Comparison of ENCODE assay signal across 8 mouse cellular contexts in the genomic region with DNA sequence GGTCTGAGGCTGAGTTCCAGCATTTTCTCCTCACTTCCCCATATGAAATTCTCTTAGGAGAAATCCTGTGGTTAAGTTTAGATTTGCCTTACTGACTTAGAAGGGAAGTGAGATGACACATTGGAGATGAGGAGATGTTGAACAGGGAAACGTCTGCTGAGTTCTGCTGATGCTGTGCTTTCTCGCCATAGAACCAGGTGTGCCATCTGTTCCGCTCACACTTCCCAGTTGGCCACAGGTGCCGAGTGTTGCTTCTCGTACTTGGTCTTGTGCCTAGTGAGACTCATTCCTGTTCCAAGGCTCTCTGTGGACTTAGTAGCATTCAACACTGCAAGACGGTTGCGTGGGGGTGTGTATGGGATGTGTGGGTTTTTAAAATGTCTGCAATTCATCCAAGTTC. TPM values are rescaled to one million over a fixed set of nuclear protein-coding genes. Genes with fewer than 3 reads are reported as not detected.
DNase-seq lines count a peak whose midpoint lies in the region.

No protein-coding gene starts in this region.

- peak; percentile 12 for DNase-seq in gastrocnemius, postnatal 25 days
- DNase-seq in gastrocnemius, postnatal 10 days: no peak
- peak; percentile 48 to 64 for DNase-seq in cerebellum, postnatal 25 days
- DNase-seq in layer of hippocampus, adult 9-10 months (ENCODE audit: low spot score): peak; percentile 32
- DNase-seq in right cerebral cortex, postnatal 14 days: peak; percentile 60
- no peak for DNase-seq in adrenal gland, adult 8-10 months
- no peak for DNase-seq in spleen, adult 12 weeks (ENCODE audit: low spot score)
- DNase-seq in c-Kit-positive CD71-positive TER-119-positive erythroid progenitor cells, embryonic 14.5 days (ENCODE audit: low spot score): no peak

RNA-seq across cellular contexts. Expression of gene Nxph3, which starts 38.0 kb away (rescaled TPM):
- under 1 TPM; 0.16 to 0.26 TPM for total RNA-seq in gastrocnemius, postnatal 25 days (2021)
- total RNA-seq in gastrocnemius, postnatal 10 days (2021): 1 to 10 TPM in 1 of 2 experiments, under 1 TPM in 1; 0.87 to 1.1 TPM
- 1 to 10 TPM; 3.0 to 5.8 (median 3.9) TPM for total RNA-seq in adrenal gland, adult 8-10 months (2022)

Comparison
In these comparisons a context has a peak if more than half of its experiments do, and no peak if none do; other contexts are left out.
1. DNase-seq: peak in gastrocnemius, postnatal 25 days (single experiment), cerebellum, postnatal 25 days (2 of 2), layer of hippocampus, adult 9-10 months (single experiment) and right cerebral cortex, postnatal 14 days (single experiment); none in gastrocnemius, postnatal 10 days (single experiment), adrenal gland, adult 8-10 months (single experiment), spleen, adult 12 weeks (single experiment) and c-Kit-positive CD71-positive TER-119-positive erythroid progenitor cells, embryonic 14.5 days (single experiment).